Mouse (Mus musculus) lung, adult 2 months (tissue): ENCODE results near the gene Dpf3.

Source experiments
- CTCF ChIP-seq: fragments of 200-500 bp; IDR thresholded peaks from 2 replicates; pipeline ENCODE4 v1.5.1; 2011; ENCODE audit warnings: mild to moderate bottlenecking, low read length, control low read depth; ENCODE audit not compliant: insufficient read depth
- POLR2A ChIP-seq: fragments of 200-500 bp; IDR thresholded peaks from 2 replicates; pipeline ENCODE4 v1.6.1; 2011; ENCODE audit warnings: low read depth, mild to moderate bottlenecking, control low read depth, low read length, borderline replicate concordance; ENCODE audit errors: extremely low read depth

- TF ChIP-seq POLR2A, result no peak
- TF ChIP-seq CTCF, result no peak
Observed at GRCm38 (mm10) chr12:83277537-83278441, 209.7 kb downstream of the Dpf3 start.
